Mouse (Mus musculus): ENCODE measurements around the gene Mtfr1l. TPM values are rescaled to one million over a fixed set of nuclear protein-coding genes. Genes with fewer than 3 reads are reported as not detected.

The Mtfr1l gene
- polyA plus RNA-seq (2015; fragmentation: Nextera tagmentation; extraction: Ambion mirVana), result 169 and 175 TPM in 2 replicates

DNA sequence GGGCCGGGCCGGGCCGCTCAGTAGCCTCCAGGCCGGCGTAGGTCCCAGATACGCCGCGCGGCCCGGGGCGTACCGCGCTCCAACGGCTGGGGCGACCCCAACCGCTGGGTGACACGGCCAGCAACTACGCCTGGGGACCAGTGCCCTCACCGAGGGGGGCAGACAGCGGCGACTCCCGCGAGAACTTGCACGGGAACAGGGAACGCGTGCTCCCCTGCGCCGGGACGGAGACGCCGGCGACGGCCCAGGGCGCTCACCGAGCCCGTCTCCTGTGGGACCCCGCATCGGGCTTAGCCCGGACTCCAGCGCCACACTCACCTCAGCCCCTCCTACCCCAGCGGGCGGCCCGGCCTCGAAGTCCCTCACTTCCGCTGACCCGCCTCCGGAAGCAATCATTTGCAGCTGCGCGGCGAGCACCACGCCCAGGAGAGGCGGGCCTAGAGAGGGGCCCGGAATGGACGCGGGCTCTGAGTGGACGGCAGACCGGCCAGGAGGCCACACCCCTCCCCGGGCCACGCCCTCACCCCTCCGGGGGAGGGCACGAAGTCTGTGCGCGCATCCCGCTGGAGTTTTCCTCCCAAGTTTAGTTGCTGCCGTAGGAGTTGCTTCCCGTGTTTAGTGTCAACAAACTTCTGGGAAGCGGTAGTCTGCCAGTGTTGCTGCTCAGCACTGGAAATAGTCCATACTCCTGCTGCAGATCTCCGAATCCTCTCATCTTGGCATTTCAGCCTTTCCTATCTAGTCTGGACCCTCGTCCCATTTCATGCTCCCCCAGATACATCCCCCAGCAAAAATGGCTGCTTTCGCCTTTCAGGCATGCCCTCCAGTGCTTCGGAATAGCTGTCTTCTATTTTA lies at the start of gene Mtfr1l:
Mtfr1l (minus strand) TSS at position 456 of the 855 bp plus-strand sequence.
- Histone ChIP-seq H3K27ac (ENCODE audit: low read length) (peak within 1 kb of the TSS; percentile 86), H3K9ac (ENCODE audit: low read depth, low read length) (peak within 1 kb of the TSS; percentile 86), H3K4me1 (ENCODE audit: control insufficient read depth, insufficient read depth, low read length) (peaks cover 16% of the 10 kb centered on the region), H3K4me3 (ENCODE audit: low read depth, low read length) (peak within 1 kb of the TSS; percentile 81), H3K4me2 (ENCODE audit: low read length) (peak within 1 kb of the TSS; percentile 98), H3K27me3 (ENCODE audit: control insufficient read depth, insufficient read depth, low read depth, low read length) (no peaks in the 10 kb centered on the region), H3K9me3 (replicated peaks; ENCODE audit: control insufficient read depth, low read length, poor library complexity, severe bottlenecking) (no peaks in the 10 kb centered on the region), H3K36me3 (ENCODE audit: control insufficient read depth, insufficient read depth, low read length) (peaks cover 19% of the 10 kb centered on the region)
- ATAC-seq, result peak; percentile 98
- WGBS, result under 1% methylated on average over 67 of the region's 71 CpGs

DNA sequence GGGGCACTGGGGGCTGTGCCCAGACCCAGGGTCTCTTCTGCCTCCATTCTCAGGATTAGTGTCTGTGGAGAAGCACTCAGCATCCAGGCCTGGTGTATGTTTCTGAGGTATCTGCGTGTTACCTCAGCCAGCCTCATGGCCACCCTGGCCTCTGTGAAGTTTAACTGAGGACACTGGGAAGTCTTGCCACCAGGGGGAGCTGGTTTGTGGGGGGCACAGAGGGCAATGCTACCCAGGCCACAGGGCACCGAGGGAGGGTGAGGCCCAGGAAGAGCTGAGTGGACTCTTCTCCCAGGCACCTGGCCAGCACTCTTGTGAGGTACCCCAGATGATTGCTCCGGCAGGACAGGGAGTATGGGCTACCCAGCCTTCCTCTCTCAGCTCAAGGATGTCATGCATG lies 48.3 kb upstream of the Mtfr1l start:
- Histone ChIP-seq H3K36me3 (ENCODE audit: control insufficient read depth, insufficient read depth, low read length) (no peaks in the 10 kb centered on the region), H3K27ac (ENCODE audit: low read length) (no peak overlapping the region), H3K4me2 (ENCODE audit: low read length) (no peak overlapping the region), H3K9me3 (replicated peaks; ENCODE audit: control insufficient read depth, low read length, poor library complexity, severe bottlenecking) (no peaks in the 10 kb centered on the region), H3K4me1 (ENCODE audit: control insufficient read depth, insufficient read depth, low read length) (0 out of 2 replicates have a peak, but pooled peaks cover 4% of the 10 kb centered on the region), H3K27me3 (ENCODE audit: control insufficient read depth, insufficient read depth, low read depth, low read length) (no peaks in the 10 kb centered on the region), H3K9ac (ENCODE audit: low read depth, low read length) (no peak overlapping the region), H3K4me3 (ENCODE audit: low read depth, low read length) (no peak overlapping the region)
- no peak for ATAC-seq
- WGBS, result 86% methylated on average over 3 of the region's 3 CpGs

DNA sequence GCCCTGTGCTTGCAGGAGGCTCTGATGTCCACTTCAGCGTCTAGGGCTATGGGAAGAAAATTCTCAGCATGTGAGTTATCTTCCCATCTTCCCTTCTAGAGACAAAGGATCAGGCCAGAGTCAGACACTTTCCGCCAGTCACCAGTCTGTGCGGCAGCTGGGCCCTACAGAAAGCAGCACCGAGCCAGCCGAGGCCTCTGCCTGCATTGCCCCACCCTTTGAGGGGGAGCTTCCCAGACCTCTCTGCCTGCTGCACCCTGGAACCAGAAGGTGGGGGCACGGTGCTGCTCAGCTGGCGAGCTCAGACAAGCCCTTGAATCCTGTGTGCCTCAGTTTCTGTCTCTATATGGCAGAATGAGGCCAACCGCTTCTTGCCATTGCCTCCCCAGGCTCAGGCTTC lies 46.2 kb upstream of the Mtfr1l start:
- Histone ChIP-seq H3K9ac (ENCODE audit: low read depth, low read length) (0 out of 2 replicates have a peak overlapping the region, but pooled peaks have one; percentile 38), H3K4me1 (ENCODE audit: control insufficient read depth, insufficient read depth, low read length) (0 out of 2 replicates have a peak, but pooled peaks cover 4% of the 10 kb centered on the region), H3K4me3 (ENCODE audit: low read depth, low read length) (no peak overlapping the region), H3K4me2 (ENCODE audit: low read length) (no peak overlapping the region), H3K27ac (ENCODE audit: low read length) (no peak overlapping the region), H3K27me3 (ENCODE audit: control insufficient read depth, insufficient read depth, low read depth, low read length) (no peaks in the 10 kb centered on the region), H3K36me3 (ENCODE audit: control insufficient read depth, insufficient read depth, low read length) (no peaks in the 10 kb centered on the region), H3K9me3 (replicated peaks; ENCODE audit: control insufficient read depth, low read length, poor library complexity, severe bottlenecking) (no peaks in the 10 kb centered on the region)
- 55% methylated on average over 8 of the region's 8 CpGs for WGBS
- ATAC-seq, result no peak

DNA sequence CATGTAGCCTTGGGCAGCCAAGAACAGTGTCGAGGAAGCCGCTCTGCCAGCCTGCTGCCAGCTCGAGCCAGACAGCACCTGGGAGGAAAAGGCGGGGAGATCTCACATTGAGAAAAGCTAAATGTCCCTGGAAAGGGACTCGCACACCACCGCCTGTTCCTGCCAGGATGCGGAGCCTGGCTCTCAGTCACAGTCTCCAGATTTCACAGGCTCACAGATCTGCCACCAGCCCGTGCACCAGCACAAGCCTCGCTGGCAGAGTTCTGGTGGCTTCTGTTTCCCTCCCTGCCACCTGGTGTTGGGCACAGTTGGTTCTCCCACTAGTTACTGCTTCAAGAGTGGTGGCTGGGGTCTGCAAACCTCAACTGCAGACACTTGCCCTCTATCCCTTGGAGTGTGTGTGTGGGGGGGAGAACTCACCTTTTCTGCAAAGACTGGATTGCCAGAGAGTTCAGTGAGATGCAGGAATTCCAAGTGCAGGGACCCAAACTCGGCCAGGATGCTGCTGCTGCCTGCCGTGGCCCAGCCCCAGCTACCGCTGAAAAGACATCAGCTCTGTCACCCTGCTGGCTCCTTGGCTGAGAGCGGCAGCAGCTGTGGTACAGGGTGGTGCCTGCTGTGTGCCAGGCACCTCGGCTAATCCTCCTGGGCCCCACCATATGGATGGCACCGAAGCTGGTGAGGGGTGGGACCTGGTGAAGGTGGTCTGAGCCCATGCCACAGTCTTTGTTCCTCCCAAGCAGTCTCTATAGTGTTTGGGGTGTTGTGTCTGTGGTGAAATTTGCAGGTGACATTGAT lies 45.4 kb upstream of the Mtfr1l start:
- no peak overlapping the region for H3K9ac ChIP-seq (ENCODE audit: low read depth, low read length)
- no peaks in the 10 kb centered on the region for H3K27me3 ChIP-seq (ENCODE audit: control insufficient read depth, insufficient read depth, low read depth, low read length)
- no peak overlapping the region for H3K27ac ChIP-seq (ENCODE audit: low read length)
- H3K4me2 ChIP-seq (ENCODE audit: low read length), result no peak overlapping the region
- H3K4me3 ChIP-seq (ENCODE audit: low read depth, low read length), result no peak overlapping the region
- 68% methylated on average over 15 of the region's 15 CpGs for WGBS
- H3K9me3 ChIP-seq (replicated peaks; ENCODE audit: control insufficient read depth, low read length, poor library complexity, severe bottlenecking), result no peaks in the 10 kb centered on the region
- 0 out of 2 replicates have a peak, but pooled peaks cover 4% of the 10 kb centered on the region for H3K4me1 ChIP-seq (ENCODE audit: control insufficient read depth, insufficient read depth, low read length)
- H3K36me3 ChIP-seq (ENCODE audit: control insufficient read depth, insufficient read depth, low read length), result no peaks in the 10 kb centered on the region
- ATAC-seq, result no peak

DNA sequence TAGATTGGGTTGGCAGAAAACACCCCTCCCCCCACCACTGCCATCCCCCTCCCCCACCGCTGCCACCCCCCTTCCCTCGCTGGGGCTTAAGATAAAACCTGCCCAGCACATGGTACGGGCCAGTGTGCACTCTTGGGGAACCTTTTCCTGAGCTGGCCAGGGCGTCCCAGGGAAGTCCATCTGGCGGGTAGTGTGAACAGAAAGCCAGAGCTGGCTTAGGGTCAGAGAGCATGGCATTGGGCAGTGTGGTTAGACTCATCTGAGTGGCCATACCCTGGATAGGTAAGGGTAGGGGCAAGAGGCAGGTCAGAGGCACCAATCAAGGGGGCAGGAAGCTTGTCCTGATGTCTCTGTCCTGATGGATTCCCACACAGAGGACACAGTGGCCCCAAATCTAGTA lies 44.4 kb upstream of the Mtfr1l start:
- no peak for ATAC-seq
- Histone ChIP-seq H3K9ac (ENCODE audit: low read depth, low read length) (no peak overlapping the region), H3K27me3 (ENCODE audit: control insufficient read depth, insufficient read depth, low read depth, low read length) (no peaks in the 10 kb centered on the region), H3K36me3 (ENCODE audit: control insufficient read depth, insufficient read depth, low read length) (no peaks in the 10 kb centered on the region), H3K9me3 (replicated peaks; ENCODE audit: control insufficient read depth, low read length, poor library complexity, severe bottlenecking) (no peaks in the 10 kb centered on the region), H3K4me1 (ENCODE audit: control insufficient read depth, insufficient read depth, low read length) (0 out of 2 replicates have a peak, but pooled peaks cover 4% of the 10 kb centered on the region), H3K27ac (ENCODE audit: low read length) (no peak overlapping the region), H3K4me3 (ENCODE audit: low read depth, low read length) (no peak overlapping the region), H3K4me2 (ENCODE audit: low read length) (no peak overlapping the region)
- WGBS, result 32% methylated on average over 5 of the region's 5 CpGs

DNA sequence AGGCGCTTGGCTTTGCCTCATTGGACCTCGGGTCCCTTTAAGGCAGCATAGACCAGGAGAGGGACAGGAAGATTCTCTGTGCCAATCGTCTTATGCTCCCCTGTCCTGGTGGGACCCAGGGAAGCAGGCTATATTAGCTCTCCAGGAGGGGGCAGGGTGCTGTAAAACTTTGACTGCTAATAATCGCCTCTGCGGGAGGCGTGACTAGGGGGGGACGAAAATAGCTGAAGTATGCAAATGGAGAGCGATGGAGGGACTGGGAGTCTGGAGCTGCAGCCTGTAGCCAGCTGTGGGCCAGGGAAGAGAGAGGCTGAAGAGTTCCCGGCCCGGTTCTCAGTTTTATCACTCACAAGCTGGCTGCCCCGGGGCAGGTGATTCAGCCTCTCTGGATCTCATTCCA lies 44.0 kb upstream of the Mtfr1l start:
- no peak for ATAC-seq
- no peak overlapping the region for H3K27ac ChIP-seq (ENCODE audit: low read length)
- 26% methylated on average over 11 of the region's 11 CpGs for WGBS

DNA sequence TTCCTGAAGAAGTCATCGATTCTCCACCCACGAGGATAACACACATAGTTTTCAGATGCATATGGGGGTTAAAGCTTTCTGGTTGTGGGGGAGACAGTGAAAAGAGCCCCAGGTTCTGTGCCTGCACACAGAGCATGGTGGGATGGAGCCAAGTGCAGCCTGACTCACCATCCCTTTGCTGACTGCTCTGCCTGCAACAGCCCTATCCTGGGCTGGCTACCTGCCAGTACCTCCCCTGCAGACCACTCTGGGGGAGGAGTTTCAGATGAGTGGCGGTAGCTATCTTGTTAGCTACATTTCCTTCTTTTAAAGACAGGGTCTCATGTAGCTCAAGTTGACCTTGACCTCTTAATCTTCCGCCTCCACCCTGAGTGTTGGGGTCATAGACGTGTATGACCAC lies 43.2 kb upstream of the Mtfr1l start:
- Histone ChIP-seq H3K4me1 (ENCODE audit: control insufficient read depth, insufficient read depth, low read length) (0 out of 2 replicates have a peak, but pooled peaks cover 4% of the 10 kb centered on the region), H3K9ac (ENCODE audit: low read depth, low read length) (no peak overlapping the region), H3K27me3 (ENCODE audit: control insufficient read depth, insufficient read depth, low read depth, low read length) (no peaks in the 10 kb centered on the region), H3K27ac (ENCODE audit: low read length) (no peak overlapping the region), H3K4me2 (ENCODE audit: low read length) (no peak overlapping the region), H3K9me3 (replicated peaks; ENCODE audit: control insufficient read depth, low read length, poor library complexity, severe bottlenecking) (no peaks in the 10 kb centered on the region), H3K4me3 (ENCODE audit: low read depth, low read length) (no peak overlapping the region), H3K36me3 (ENCODE audit: control insufficient read depth, insufficient read depth, low read length) (no peaks in the 10 kb centered on the region)
- WGBS, result 79% methylated on average over 5 of the region's 5 CpGs
- no peak for ATAC-seq

More for the DNA sequence above, 44.0 kb upstream of the Mtfr1l start:
- Histone ChIP-seq H3K27me3 (ENCODE audit: control insufficient read depth, insufficient read depth, low read depth, low read length) (no peaks in the 10 kb centered on the region), H3K4me3 (ENCODE audit: low read depth, low read length) (no peak overlapping the region), H3K9ac (ENCODE audit: low read depth, low read length) (no peak overlapping the region), H3K36me3 (ENCODE audit: control insufficient read depth, insufficient read depth, low read length) (no peaks in the 10 kb centered on the region), H3K4me2 (ENCODE audit: low read length) (no peak overlapping the region), H3K9me3 (replicated peaks; ENCODE audit: control insufficient read depth, low read length, poor library complexity, severe bottlenecking) (no peaks in the 10 kb centered on the region), H3K4me1 (ENCODE audit: control insufficient read depth, insufficient read depth, low read length) (0 out of 2 replicates have a peak, but pooled peaks cover 4% of the 10 kb centered on the region)

DNA sequence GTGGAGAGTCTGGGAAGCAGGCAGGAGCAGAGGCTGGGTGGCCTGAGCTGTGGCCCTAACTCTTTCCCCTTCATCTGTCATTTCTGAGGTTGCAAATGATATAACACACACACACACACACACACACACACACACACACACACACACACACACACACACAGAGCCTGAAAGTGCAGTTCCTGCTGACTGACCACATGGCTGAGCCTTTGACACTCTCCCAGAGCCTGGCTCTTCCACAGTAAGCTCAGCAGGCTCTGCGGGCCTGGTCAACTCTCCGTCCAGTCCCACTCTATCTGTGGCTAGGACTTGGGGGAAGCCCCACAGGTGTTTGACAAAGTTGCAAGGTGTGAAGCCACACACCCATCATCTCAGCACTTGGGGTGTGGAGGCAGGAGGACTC lies 42.1 kb upstream of the Mtfr1l start:
- Histone ChIP-seq H3K4me2 (ENCODE audit: low read length) (no peak overlapping the region), H3K27ac (ENCODE audit: low read length) (no peak overlapping the region), H3K27me3 (ENCODE audit: control insufficient read depth, insufficient read depth, low read depth, low read length) (no peaks in the 10 kb centered on the region), H3K4me3 (ENCODE audit: low read depth, low read length) (no peak overlapping the region), H3K9ac (ENCODE audit: low read depth, low read length) (no peak overlapping the region), H3K9me3 (replicated peaks; ENCODE audit: control insufficient read depth, low read length, poor library complexity, severe bottlenecking) (no peaks in the 10 kb centered on the region), H3K4me1 (ENCODE audit: control insufficient read depth, insufficient read depth, low read length) (peaks cover 8% of the 10 kb centered on the region), H3K36me3 (ENCODE audit: control insufficient read depth, insufficient read depth, low read length) (no peaks in the 10 kb centered on the region)
- WGBS, result 86% methylated on average over 2 of the region's 2 CpGs
- no peak for ATAC-seq

DNA sequence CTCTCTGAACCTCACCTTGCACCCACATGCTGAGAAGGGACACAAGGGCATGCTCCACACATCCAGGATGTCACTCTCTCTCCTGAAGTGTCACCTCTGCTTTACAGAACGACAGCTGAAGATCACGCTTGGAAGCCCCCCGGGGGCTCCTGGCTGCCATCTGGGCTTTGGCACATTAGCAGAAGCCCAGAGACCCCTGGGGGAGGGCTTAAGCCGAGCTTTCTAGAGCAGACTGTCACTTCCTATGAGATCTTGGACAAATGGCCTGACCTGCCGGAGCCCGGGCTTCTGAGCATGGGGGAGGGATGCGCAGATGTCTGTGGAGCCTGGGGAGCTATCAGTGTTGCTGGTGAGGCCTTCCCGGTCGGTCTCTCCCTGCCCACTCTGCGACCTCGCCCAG lies 40.3 kb upstream of the Mtfr1l start:
- H3K27ac ChIP-seq (ENCODE audit: low read length), result no peak overlapping the region
- peaks cover 10% of the 10 kb centered on the region for H3K4me1 ChIP-seq (ENCODE audit: control insufficient read depth, insufficient read depth, low read length)
- no peak for ATAC-seq
- H3K36me3 ChIP-seq (ENCODE audit: control insufficient read depth, insufficient read depth, low read length), result no peaks in the 10 kb centered on the region
- 52% methylated on average over 11 of the region's 11 CpGs for WGBS
- no peak overlapping the region for H3K4me2 ChIP-seq (ENCODE audit: low read length)
- H3K27me3 ChIP-seq (ENCODE audit: control insufficient read depth, insufficient read depth, low read depth, low read length), result no peaks in the 10 kb centered on the region
- no peaks in the 10 kb centered on the region for H3K9me3 ChIP-seq (replicated peaks; ENCODE audit: control insufficient read depth, low read length, poor library complexity, severe bottlenecking)
- H3K9ac ChIP-seq (ENCODE audit: low read depth, low read length), result no peak overlapping the region
- H3K4me3 ChIP-seq (ENCODE audit: low read depth, low read length), result no peak overlapping the region
